Mouse (Mus musculus): ENCODE measurements around the gene Gja5. TPM values are rescaled to one million over a fixed set of nuclear protein-coding genes. Genes with fewer than 3 reads are reported as not detected.
"Not testable (repeated sequence)": the region's sequence is repeated elsewhere in the genome, so short reads cannot be mapped to it uniquely, and the experiment has no call there.

Gja5 gene
- polyA plus RNA-seq, 1 experiment = 14.7 TPM

- TF ChIP-seq SRF (IDR thresholded peaks at IDR 0.05; ENCODE audit: control insufficient read depth, insufficient read length, low read depth) (no peak), TCF12 (IDR thresholded peaks at IDR 0.05; ENCODE audit: insufficient read depth, poor library complexity, severe bottlenecking) (no peak), REST (IDR thresholded peaks at IDR 0.05; ENCODE audit: insufficient read depth, insufficient read length) (no peak), POLR2A (IDR thresholded peaks at IDR 0.05; ENCODE audit: insufficient read length, low read depth) (no peak), MAX (IDR thresholded peaks at IDR 0.05; ENCODE audit: low read depth) (no peak), USF1 (IDR thresholded peaks at IDR 0.05; ENCODE audit: low read depth) (no peak), POLR2AphosphoS2 (IDR thresholded peaks at IDR 0.05; ENCODE audit: insufficient read length, low read depth) (no peak), E2F4 (IDR thresholded peaks at IDR 0.05; ENCODE audit: insufficient read depth) (no peak), MYOD1 (IDR thresholded peaks at IDR 0.05; ENCODE audit: control insufficient read depth in 1 of 3, insufficient read length in 2 of 3, low read depth in 2 of 3) (no peak), TCF3 (IDR thresholded peaks at IDR 0.05; ENCODE audit: insufficient read length, low read depth) (no peak), CEBPB (IDR thresholded peaks at IDR 0.05; ENCODE audit: insufficient read depth, poor library complexity, severe bottlenecking) (no peak)
- no peaks in the 10 kb centered on the region for H3K79me2 ChIP-seq (ENCODE audit: control insufficient read depth, insufficient read depth)
- no peak overlapping the region for H3ac ChIP-seq (ENCODE audit: control insufficient read depth, insufficient read length)
- no peaks in the 10 kb centered on the region for H3K36me3 ChIP-seq (ENCODE audit: control insufficient read depth, insufficient read depth)
- H3K27me3 ChIP-seq (ENCODE audit: control insufficient read depth, insufficient read depth, insufficient read length) = no peaks in the 10 kb centered on the region
- H3K4me2 ChIP-seq (ENCODE audit: low read depth) = no peak overlapping the region
- no peak overlapping the region for H3K4me3 ChIP-seq
These were observed 177.7 kb downstream of the Gja5 start for GRCm38 (mm10) chr3:97082156-97082555.

GRCm38 (mm10) chr3:97087326-97087725, 182.8 kb downstream of the Gja5 start:
- H3K79me2 ChIP-seq (ENCODE audit: control insufficient read depth, insufficient read depth) = no peaks in the 10 kb centered on the region

GRCm38 (mm10) chr3:97088291-97088690, 183.8 kb downstream of the Gja5 start:
- H3K36me3 ChIP-seq (ENCODE audit: control insufficient read depth, insufficient read depth); H3K4me3 ChIP-seq; H3K27me3 ChIP-seq (ENCODE audit: control insufficient read depth, insufficient read depth, insufficient read length); H3K79me2 ChIP-seq (ENCODE audit: control insufficient read depth, insufficient read depth); H3ac ChIP-seq (ENCODE audit: control insufficient read depth, insufficient read length); H3K4me2 ChIP-seq (ENCODE audit: low read depth): not testable (repeated sequence)

More at GRCm38 (mm10) chr3:97087326-97087725, 182.8 kb downstream of the Gja5 start:
- Histone ChIP-seq H3K27me3 (ENCODE audit: control insufficient read depth, insufficient read depth, insufficient read length) (no peaks in the 10 kb centered on the region), H3ac (ENCODE audit: control insufficient read depth, insufficient read length) (no peak overlapping the region), H3K4me3 (no peak overlapping the region), H3K4me2 (ENCODE audit: low read depth) (no peak overlapping the region), H3K36me3 (ENCODE audit: control insufficient read depth, insufficient read depth) (no peaks in the 10 kb centered on the region)
- no peak for TF ChIP-seq POLR2AphosphoS2 (IDR thresholded peaks at IDR 0.05; ENCODE audit: insufficient read length, low read depth)

- not testable (repeated sequence) for H3K79me2 ChIP-seq (ENCODE audit: control insufficient read depth, insufficient read depth); H3ac ChIP-seq (ENCODE audit: control insufficient read depth, insufficient read length); H3K36me3 ChIP-seq (ENCODE audit: control insufficient read depth, insufficient read depth); H3K4me2 ChIP-seq (ENCODE audit: low read depth); H3K27me3 ChIP-seq (ENCODE audit: control insufficient read depth, insufficient read depth, insufficient read length); H3K4me3 ChIP-seq
These were observed 187.5 kb downstream of the Gja5 start for GRCm38 (mm10) chr3:97091971-97092370.

- H3K27me3 ChIP-seq (ENCODE audit: control insufficient read depth, insufficient read depth, insufficient read length); H3K4me2 ChIP-seq (ENCODE audit: low read depth); H3K79me2 ChIP-seq (ENCODE audit: control insufficient read depth, insufficient read depth); H3K36me3 ChIP-seq (ENCODE audit: control insufficient read depth, insufficient read depth); H3K4me3 ChIP-seq; H3ac ChIP-seq (ENCODE audit: control insufficient read depth, insufficient read length): not testable (repeated sequence)
These were observed 192.2 kb downstream of the Gja5 start for GRCm38 (mm10) chr3:97096664-97097063.

- H3K36me3 ChIP-seq (ENCODE audit: control insufficient read depth, insufficient read depth) = no peaks in the 10 kb centered on the region
- peaks cover 11% of the 10 kb centered on the region for H3K27me3 ChIP-seq (ENCODE audit: control insufficient read depth, insufficient read depth, insufficient read length)
- H3K4me3 ChIP-seq = no peak overlapping the region
- TF ChIP-seq TCF12 (IDR thresholded peaks at IDR 0.05; ENCODE audit: insufficient read depth, poor library complexity, severe bottlenecking) = no peak
- TF ChIP-seq SRF (IDR thresholded peaks at IDR 0.05; ENCODE audit: control insufficient read depth, insufficient read length, low read depth) = no peak
- no peak for TF ChIP-seq POLR2A (IDR thresholded peaks at IDR 0.05; ENCODE audit: insufficient read length, low read depth)
- TF ChIP-seq REST (IDR thresholded peaks at IDR 0.05; ENCODE audit: insufficient read depth, insufficient read length) = no peak
- no peak for TF ChIP-seq MAX (IDR thresholded peaks at IDR 0.05; ENCODE audit: low read depth)
- no peak for TF ChIP-seq MYOD1 (IDR thresholded peaks at IDR 0.05; ENCODE audit: control insufficient read depth in 1 of 3, insufficient read length in 2 of 3, low read depth in 2 of 3)
- no peak for TF ChIP-seq POLR2AphosphoS2 (IDR thresholded peaks at IDR 0.05; ENCODE audit: insufficient read length, low read depth)
- no peak for TF ChIP-seq TCF3 (IDR thresholded peaks at IDR 0.05; ENCODE audit: insufficient read length, low read depth)
- TF ChIP-seq USF1 (IDR thresholded peaks at IDR 0.05; ENCODE audit: low read depth) = no peak
- no peaks in the 10 kb centered on the region for H3K79me2 ChIP-seq (ENCODE audit: control insufficient read depth, insufficient read depth)
- H3K4me2 ChIP-seq (ENCODE audit: low read depth) = no peak overlapping the region
- H3ac ChIP-seq (ENCODE audit: control insufficient read depth, insufficient read length) = no peak overlapping the region
These were observed 196.5 kb downstream of the Gja5 start for GRCm38 (mm10) chr3:97100784-97101641.

- peaks cover 11% of the 10 kb centered on the region for H3K27me3 ChIP-seq (ENCODE audit: control insufficient read depth, insufficient read depth, insufficient read length)
- H3K79me2 ChIP-seq (ENCODE audit: control insufficient read depth, insufficient read depth); H3K36me3 ChIP-seq (ENCODE audit: control insufficient read depth, insufficient read depth); H3ac ChIP-seq (ENCODE audit: control insufficient read depth, insufficient read length); H3K4me3 ChIP-seq; H3K4me2 ChIP-seq (ENCODE audit: low read depth): not testable (repeated sequence)
These were observed 199.5 kb downstream of the Gja5 start for GRCm38 (mm10) chr3:97103946-97104345.

Measured in myocyte (in vitro differentiated cells).